Mouse (Mus musculus): Measurements from ENCODE around the gene Apc2. TPM values are rescaled to one million over a fixed set of nuclear protein-coding genes. Genes with fewer than 3 reads are reported as not detected.

The Apc2 gene
- total RNA-seq, 2 experiments from 2014 or later = 4.7 to 5.0 TPM

DNA sequence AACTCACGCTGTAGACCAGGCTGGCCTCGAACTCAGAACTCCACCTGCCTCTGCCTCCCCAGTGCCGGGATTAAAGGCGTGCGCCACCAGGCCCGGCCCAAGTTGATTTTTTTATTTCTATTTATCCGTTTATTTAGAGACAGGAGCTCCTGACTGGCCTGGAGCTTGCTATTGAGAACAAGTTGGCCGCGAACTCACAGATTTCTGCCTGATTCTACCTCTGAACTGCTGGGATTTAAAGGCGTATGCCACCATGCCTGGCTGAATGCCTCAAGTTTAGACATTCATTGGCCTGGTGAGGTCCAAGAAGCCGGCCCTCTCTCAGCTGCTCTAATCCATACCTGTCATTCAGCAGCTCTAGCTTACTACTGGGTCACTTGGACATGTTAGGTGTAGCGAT, 33.6 kb upstream of the Apc2 start:
- no peak for DNase-seq
- intact Hi-C loops (cut with DNase I) = no loop called here

DNA sequence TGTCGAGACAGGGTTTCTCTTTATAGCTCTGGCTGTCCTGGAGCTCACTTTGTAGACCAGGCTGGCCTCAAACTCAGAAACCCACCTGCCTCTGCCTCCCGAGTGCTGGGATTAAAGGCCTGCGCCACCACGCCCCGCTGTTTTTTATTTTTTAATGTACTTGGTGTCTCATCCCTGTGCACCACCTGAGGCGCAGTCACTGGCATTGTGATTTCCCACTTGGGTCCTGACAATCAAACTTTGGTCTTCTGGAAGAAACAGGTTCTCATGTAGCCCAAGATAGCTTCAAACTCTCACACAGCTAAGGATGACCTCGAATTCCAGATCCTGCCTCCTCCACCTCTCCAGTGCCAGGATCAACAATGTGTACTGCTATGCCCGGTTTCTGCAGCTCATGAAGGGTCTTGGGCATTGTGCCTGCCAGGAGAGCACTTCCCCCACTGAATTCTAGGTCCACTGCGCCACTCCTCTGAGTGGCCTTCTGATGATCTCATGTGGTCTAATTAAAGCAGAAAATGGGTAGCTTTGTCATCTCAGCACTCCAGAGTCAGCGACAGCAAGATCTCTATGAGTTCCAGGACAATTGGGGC, 32.9 kb upstream of the Apc2 start:
- intact Hi-C loops (cut with DNase I) = no loop called here
- DNase-seq = no peak

DNA sequence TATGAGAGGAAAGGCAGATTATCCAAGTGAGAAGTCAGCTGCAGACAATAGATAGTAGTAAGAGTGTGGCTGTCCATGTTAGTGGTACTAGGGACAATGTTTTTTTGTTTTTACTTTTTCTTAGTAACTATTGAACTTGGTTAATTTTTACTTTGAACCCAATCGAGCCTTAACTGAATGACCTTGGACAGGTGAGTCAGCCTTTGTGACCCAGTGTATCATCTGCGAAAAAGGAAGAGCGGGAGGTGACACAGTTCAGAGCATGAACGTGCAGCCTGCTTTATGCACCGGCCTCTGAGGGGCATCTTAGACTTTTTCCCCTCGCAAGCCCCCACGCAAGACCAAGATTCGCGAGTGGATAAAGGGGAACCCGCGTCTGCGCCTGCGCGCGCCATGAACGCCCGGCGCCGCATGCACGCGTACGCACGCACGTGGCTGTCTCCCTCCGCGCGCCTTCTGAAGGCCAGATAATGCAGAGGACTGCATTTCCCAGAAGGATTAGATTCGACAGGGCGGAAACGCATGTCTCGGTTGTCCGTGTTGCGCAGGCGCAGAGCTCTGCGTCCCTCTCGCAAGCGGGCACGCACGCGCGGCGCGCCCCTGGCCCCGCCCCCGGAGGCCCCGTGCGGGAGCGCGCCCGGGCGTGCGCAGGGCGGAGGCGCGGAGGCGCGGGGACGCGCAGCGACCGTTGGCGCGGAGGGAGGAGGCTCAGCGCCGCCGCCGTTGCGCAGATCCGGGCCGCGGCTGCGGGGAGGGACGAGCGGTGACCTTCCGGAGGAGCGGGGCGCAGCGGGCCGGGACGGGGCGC, 31.2 kb upstream of the Apc2 start:
- intact Hi-C loops (cut with DNase I) = loop anchor here (2.0 kb wide), 1 partner anchor 26 kb away; no protein-coding TSS in a partner anchor
- DNase-seq = peak; percentile 99

DNA sequence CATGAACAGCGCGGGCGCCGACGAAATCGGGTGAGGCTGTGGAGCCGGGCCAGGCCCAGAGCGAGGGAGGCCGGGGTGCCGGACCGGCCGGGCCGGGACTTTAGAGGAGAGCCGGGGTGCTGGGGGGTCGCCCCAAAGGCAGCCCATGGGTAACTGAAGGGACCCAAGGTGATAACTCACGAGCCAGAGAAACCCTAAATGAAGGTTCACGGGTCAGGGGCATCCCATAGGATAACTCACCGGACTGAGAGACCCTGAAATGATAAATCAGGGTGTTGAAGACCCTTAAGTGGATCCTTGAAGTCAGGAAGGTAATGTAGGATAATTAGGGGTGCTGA, 30.7 kb upstream of the Apc2 start:
- no peak for DNase-seq
- intact Hi-C loops (cut with DNase I) = loop anchor here (2.0 kb wide), 1 partner anchor 26 kb away; no protein-coding TSS in a partner anchor

DNA sequence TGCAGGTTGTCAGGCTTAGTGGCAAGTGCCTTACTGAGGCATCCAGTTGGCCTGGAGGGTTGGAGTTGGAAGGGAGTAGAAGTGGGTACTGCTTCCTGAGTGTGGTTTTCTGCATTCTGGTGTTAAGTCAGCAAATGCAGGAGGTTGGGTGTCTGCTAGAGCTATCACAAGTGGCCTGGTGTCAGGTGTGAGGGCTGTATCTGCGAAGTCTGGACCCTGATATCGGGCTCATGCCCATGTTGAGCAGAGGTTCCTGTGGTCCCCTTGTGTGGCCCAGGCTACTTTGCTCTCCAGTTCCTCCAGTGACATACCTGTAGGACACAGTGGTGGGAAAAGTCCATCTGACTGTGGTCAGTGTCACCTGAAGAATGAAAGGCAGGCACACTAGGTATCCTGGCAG, 25.7 kb upstream of the Apc2 start:
- intact Hi-C loops (cut with DNase I) = no loop called here
- DNase-seq = no peak

DNA sequence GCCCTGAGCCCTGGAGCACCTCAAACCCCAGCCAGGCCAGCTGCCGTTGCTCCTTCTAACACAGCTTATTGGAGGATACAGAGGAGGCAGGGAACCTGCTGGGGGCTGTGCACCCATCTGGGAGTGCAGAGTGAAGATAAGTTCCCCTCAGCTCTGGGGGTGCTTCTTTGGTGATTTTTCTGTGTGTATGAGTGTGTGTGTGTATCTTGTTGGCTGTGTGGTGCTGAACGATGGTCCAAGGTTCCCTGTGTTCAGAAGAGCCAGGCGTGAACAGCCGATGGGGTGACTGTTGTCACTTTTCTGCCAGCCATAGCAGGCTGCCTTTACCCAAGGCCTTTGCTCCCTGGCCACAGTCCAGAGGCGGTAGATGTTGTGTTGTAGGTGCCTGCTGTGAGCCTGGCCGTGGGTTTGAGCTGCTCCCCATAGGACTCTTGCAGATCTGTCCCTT, 25.0 kb upstream of the Apc2 start:
- DNase-seq = no peak
- intact Hi-C loops (cut with DNase I) = no loop called here

DNA sequence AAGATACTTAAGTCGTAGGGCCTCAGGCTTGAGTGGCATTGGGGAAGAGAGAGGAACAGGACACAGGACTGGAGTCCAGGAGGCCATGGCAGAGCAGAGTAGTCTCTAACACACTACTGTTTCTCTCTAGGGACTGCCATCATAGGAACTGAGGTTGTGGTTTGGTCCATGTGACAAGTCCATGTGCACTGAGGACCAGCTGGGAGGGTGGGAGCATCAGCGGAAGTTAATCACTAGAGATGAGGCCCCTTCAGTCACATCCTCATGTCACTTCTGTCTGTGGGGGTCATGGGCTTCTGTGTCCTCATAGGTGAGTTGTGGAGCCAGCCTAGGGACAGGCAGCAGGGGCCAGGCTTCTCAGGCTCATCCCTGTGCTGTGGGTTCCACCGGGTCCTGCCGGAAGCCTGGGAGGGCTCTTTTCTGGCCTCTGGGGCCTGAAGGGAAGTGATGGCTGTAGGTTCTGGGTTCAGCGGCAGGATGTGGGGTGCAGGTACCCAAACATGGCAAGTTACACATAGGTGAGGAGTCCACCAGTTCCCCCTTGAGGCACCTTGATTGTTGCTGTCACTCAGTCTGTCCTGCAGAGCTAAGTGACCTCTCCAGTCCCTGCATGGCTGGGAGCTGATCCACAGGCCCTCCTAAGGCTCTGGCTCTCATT, 24.5 kb upstream of the Apc2 start:
- DNase-seq = no peak
- intact Hi-C loops (cut with DNase I) = no loop called here

DNA sequence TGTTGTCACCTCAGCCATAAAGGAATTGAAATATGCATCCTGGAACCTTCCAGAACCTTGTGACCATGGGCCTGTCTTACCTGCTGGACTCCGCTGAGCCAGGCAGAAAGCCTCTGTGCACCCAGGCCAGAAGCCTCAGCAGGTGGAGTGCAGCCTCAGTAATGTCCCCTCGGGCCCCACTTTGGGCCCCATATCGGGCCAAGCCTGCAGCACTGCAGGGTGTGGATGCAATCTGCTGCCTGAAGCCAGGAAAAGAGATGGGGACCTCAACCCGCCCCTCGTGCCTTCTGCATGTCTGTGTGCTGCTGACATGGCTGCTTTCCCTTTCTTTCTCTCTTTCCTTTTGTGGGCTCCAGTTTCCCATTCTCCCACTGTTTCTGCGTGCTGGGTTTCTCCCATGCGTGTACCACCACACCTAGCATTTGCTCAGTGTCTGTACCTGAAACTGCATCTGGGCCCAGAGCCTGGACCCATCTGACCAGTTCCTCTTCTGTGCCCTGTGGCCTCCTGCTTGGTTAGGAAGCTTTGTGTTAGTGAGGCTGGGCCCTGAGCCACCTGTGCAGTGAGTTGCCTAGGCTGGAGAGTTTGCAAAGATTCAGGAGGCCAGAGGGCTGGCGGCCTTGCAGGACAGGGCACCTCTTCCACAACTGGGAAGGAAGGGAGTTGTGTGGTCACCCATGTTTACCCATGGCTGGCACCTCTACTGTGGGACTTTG, 23.7 kb upstream of the Apc2 start:
- intact Hi-C loops (cut with DNase I) = no loop called here
- DNase-seq = no peak

DNA sequence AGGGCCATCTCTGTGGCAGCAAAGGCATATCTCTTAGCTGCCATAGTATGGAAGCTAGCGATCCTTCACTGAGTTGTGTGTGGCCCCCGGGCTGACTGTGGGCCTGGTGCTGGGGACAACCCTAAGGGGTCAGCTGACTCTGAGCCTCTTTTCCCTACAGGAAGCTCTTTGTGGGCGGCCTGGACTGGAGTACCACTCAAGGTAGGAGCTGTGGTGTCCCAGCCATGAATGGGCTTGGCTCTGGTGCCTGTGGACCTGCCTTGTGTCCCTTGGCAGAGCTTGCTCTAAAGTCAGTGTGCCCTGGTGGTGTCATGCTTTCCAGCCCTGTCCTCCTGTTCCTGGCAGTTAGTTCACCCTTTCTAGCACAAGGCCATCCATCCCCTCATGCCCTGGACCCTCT, 21.9 kb upstream of the Apc2 start:
- DNase-seq = no peak
- intact Hi-C loops (cut with DNase I) = no loop called here

DNA sequence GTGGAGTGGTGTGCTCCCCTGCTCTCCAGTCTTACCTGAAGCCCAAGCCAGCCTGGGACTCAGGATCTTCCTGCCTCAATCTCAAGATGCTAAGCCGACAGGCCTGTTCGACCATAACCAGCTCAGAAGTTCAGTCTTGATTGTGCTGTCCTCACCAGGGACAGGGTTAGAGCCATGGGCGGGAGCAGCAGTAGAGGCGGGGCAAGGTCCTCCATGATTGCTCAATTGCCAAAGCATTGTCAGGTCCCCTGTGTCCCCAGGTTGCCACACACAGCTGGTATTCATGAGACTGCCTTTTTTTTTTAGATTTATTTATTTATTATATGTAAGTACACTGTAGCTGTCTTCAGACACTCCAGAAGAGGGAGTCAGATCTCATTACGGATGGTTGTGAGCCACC, 19.5 kb upstream of the Apc2 start:
- no peak for DNase-seq
- intact Hi-C loops (cut with DNase I) = no loop called here

DNA sequence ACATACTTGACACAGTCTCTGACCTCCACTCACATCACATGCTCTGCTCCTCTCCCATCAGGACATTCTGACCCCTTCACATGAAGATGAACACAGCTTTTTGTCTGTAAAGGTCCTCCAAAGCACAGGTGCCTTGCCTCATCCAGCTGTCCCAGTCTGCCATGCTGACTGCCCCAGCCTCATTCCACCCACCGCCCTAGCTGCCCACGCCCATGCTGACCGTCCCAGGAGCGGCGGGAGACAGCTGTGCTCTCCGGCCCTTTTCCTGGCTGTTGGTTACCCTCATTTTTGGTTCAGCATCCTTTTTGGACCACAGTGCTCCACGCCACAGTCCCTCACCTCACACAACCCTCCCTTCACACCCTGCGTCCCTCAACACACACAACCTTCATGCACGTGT, 17.4 kb upstream of the Apc2 start:
- no peak for DNase-seq
- intact Hi-C loops (cut with DNase I) = no loop called here

DNA sequence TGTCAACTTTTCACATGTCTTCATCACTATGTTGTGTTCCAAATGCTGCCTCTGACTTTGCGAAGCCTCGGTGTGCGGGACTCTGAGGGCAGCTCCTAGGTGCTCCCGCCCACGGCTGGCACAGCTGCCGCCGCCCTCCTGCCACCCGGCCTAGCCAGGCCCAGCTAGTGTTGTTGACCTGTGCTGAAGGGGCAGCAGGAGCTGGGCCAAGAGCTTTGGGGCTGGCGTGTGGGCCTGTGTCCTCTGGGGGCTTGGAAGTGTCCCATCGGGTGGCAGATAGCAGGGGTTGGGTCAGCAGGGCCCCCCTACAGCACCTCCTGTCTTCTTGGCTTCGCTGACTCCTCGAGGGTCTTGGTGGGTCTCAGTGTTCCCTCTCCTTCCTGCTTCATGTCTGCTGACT, 16.5 kb upstream of the Apc2 start:
- intact Hi-C loops (cut with DNase I) = no loop called here
- DNase-seq = no peak

DNA sequence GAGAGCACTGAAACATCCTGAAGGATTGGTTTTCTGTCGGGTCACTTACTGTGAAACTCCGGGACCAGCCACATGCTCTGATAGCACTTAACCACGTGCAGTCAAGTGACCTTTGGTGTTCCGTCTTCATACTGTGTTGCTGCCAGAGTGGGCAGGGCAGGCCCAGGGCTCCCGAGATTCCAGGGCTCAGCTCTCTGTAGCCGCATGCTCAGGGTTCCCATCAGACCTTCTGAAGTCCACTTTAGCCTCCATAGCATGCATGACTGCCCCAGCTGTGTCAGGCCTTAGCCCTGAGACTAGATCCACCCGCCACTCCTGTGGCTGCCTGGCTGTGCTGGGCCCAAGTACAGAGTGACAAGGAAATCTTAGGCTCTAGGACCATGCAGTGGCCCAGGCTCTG, 14.5 kb upstream of the Apc2 start:
- intact Hi-C loops (cut with DNase I) = no loop called here
- DNase-seq = peak; percentile 72 to 78

DNA sequence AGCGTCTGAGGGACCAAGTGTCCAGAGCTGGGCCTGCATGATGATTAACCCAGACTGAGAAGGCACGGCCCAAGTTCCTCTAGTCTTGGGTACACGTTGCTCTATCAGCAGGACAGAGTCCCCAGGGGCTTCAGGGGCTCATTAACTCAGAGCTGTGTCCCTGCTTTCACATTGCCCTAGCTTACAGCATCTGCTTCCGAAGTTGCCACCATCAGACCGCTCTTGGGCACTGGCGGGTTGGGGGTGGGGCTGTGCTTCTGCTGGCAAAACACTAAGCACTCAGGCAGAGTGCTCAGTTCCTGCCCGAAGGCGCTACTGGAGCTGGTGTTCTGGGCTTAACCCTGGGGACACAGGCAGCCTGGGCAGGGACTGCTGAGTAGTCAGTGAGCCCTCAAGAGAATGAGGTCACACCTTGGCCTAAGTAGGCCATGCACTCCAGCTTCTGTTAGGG, 13.8 kb upstream of the Apc2 start:
- intact Hi-C loops (cut with DNase I) = no loop called here
- DNase-seq = peak; percentile 66

DNA sequence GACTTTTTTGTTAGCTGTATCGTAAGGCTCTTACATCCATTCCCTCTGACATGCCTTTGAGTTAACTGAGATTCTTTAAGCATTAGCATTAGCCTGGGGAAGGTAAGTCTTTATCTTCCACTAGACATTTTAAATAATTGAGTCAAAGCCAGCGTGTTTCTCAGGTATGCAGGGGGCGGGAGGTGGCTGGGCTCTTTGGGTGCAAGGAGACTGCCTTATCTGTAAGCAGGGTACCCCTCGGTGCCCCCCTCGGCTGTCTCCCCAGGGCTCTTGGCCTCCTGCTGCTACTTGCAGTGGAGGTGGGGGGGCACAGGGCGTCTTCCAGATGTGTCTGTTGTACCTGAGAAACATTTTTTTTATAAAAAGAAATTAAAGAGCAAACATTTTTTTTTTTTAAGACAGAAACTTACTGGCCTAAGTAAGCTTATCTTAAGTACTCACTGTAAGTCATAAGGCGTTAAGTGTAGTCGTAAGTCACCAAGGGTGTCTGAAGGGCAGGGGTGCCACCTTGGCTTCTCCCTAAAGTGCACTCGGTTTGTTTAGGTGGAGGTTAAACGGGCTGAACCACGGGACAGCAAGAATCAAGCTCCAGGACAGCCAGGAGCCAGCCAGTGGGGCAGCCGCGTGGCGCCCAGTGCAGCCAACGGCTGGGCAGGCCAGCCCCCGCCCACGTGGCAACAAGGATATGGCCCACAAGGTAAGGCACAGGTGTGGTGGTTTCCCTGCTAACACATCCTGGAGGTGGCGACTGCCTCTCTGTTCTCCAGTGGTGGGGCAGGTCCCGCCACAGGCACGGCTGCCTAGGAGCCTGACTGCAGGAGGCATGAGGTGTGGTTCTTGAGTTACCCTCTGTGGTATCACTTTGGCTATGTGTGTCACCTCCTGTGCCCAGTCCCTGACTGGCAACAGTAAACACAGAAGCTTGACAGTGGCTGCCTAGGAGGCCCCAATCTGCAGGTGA, 13.0 kb upstream of the Apc2 start:
- DNase-seq = no peak
- intact Hi-C loops (cut with DNase I) = no loop called here

DNA sequence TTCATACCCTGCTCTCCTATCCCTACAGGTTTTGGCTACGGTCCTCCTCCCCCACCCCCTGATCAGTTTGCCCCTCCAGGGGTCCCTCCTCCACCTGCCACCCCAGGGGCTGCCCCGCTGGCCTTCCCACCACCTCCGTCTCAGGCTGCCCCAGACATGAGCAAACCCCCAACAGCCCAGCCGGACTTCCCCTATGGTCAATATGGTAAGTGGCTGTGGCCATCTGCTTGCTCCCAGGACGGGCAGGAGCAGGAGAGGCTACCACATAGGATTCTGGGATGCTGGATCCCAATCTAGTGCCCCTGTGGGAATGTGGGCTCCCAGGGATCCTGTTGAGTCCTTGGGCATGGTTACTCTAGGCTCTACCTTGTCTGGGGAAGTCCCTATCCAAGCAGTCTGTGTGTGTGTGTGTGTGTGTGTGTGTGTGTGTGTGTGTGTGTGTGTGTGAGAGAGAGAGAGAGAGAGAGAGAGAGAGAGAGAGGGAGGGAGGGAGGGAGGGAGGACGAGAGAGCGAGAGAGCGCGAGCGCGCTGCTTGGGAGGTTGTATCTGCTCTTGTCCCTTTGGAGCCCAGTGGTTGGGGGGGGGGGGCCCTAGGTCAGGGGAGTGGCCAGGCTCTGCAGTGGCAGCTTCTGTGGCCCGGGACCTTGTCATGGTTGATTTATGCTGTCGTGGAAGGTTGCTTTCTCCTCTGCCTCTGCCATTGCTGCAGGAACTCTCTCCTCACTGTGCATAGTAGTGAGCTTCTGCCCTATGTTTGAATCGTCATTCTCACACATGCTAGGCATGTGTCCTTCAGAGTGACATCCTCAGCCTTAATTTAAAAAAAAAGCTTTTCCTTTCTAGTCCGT, 10.3 kb upstream of the Apc2 start:
- intact Hi-C loops (cut with DNase I) = no loop called here
- DNase-seq = no peak

DNA sequence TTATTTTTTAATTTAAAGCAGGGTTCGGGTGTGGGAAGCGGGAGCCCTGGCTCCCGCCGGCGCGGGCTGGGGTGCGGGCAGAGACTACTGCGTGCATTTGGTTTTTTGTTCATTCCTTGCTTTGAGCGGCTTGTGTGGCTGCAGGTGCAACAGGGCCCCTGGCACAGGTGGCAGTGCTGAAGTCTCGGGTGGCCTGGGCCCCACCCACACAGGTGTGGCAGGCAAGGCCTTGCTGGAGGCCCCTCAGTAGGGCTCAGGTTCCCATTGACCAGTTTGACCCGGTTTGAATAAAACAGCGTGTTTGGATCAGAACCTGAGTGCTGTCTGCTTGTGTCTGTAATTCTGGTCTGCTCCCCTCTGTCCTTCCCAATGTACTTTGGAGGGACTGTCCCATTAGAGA, 7.7 kb upstream of the Apc2 start:
- DNase-seq = no peak
- intact Hi-C loops (cut with DNase I) = no loop called here

DNA sequence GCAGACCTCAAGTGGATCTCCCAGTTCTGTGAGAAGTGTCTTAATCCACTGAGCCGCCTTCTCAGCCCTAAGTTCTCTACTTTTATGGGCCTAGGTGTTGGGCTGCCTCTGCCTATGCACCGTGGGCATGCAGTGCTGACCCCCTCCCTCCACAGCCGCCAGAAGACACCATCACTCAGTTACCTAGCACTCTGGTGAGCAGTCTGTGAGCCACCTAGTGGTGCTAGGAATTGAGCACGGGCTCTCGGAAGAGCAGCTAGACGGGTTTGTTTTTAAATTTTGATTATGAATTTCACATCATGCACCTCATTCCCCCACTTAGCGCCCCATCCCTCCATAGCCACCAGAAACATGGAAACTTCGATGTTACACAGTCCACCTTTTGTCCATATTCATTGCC, 7.1 kb upstream of the Apc2 start:
- DNase-seq = no peak
- intact Hi-C loops (cut with DNase I) = no loop called here
